Mouse (Mus musculus) intestine, embryonic 15.5 days (tissue): Measurements from ENCODE around the gene Rbfox2. TPM values are rescaled to one million over a fixed set of nuclear protein-coding genes. Genes with fewer than 3 reads are reported as not detected.
"Not testable (repeated sequence)": the region's sequence is repeated elsewhere in the genome, so short reads cannot be mapped to it uniquely, and the experiment has no call there.

Experiments
- ATAC-seq: fragments of 200-750 bp; cut with Nextera tagmentation; 2 replicates; pipeline ENCODE4 v1.8.0; 2017; ENCODE audit warnings: moderate TSS enrichment, moderate library complexity
- H3K27ac ChIP-seq: fragments of 300-500 bp; sonication (generic); 2 replicates; pipeline ENCODE4 v1.5.1; 2015; ENCODE audit warnings: mild to moderate bottlenecking, inconsistent platforms
- H3K27me3 ChIP-seq: fragments of 300-500 bp; sonication (generic); replicated peaks from 2 replicates; pipeline ENCODE4 v1.6.1; 2015; ENCODE audit warnings: inconsistent platforms
- H3K36me3 ChIP-seq: fragments of 300-500 bp; sonication (generic); 2 replicates; pipeline ENCODE4 v1.6.1; 2015; ENCODE audit warnings: inconsistent platforms
- H3K4me1 ChIP-seq: fragments of 300-500 bp; sonication (generic); replicated peaks from 2 replicates; pipeline ENCODE4 v1.6.1; 2015; ENCODE audit warnings: inconsistent platforms
- H3K4me2 ChIP-seq: fragments of 300-500 bp; sonication (generic); replicated peaks from 2 replicates; pipeline ENCODE4 v1.6.1; 2015; ENCODE audit warnings: mild to moderate bottlenecking, inconsistent platforms
- H3K4me3 ChIP-seq: fragments of 300-500 bp; sonication (generic); replicated peaks from 2 replicates; pipeline ENCODE4 v1.5.1; 2015; ENCODE audit warnings: inconsistent platforms
- H3K9ac ChIP-seq: fragments of 300-500 bp; sonication (generic); 2 replicates; pipeline ENCODE4 v1.6.1; 2015; ENCODE audit warnings: inconsistent platforms
- H3K9me3 ChIP-seq: fragments of 300-500 bp; sonication (generic); 2 replicates; pipeline ENCODE4 v1.6.1; 2016; ENCODE audit warnings: inconsistent platforms
- WGBS: fragments of 180-500 bp; shearing (Covaris S2); methylation state at CpG from one replicate; pipeline ENCODE4 v1.1.7; 2015; 5-methylcytosine and 5-hydroxymethylcytosine counted together
- polyA plus RNA-seq: library from polyadenylated mRNA; unstranded; fragments of >200 nt; fragmentation: Nextera tagmentation; extraction: Ambion mirVana; gene quantifications from 2 replicates; pipeline ENCODE4 v1.2.1, GENCODE M21; 2015

Gene Rbfox2
- polyA plus RNA-seq, 1 experiment from 2014 or later: 44.8 TPM

DNA sequence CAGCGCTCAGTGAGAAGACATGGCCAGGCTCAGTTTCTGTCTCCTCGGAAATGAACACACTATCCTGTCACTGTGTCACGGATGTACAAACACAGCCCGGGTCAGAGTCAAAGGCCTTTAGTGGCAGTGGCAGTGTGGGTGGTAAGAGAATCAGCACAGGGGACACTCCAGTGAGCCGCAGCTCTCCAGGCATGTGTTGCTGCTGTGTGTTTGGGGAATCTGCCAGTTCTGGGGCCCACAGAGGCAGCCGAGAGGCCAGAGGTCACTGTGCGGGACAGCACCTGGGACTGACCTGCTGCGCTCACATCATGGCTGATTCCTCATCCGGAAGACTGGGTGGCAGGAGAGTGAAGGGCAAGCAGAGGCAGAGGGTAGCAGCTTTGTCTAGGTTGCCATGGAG, 228.9 kb downstream of the Rbfox2 start:
- Histone ChIP-seq H3K4me3 (no peak overlapping the region), H3K4me2 (no peak overlapping the region), H3K27me3 (no peaks in the 10 kb centered on the region), H3K4me1 (no peaks in the 10 kb centered on the region), H3K36me3 (peaks cover 27% of the 10 kb centered on the region), H3K27ac (no peak overlapping the region), H3K9ac (no peak overlapping the region), H3K9me3 (no peaks in the 10 kb centered on the region)
- WGBS: 93% methylated on average over 9 of the region's 9 CpGs
- ATAC-seq: no peak

DNA sequence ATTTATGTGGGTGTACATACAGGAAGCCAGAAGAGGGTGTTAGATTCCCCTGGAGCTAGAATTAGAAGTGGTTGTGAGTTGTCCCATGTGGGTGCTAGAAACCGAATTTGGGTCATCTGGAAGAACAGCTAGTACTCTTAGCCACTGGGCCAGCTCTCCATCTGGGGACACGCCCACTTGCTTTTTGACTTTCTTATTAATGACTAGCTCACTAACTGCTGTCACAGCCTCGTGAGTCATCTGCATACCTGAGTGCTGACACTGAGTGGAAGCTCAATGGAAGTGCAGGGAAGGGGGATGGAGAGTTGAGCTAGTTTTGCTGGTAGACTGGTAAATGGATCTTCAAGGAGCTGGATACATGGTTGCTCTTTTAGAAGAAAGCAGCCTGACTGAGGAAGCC, 230.3 kb downstream of the Rbfox2 start:
- no peaks in the 10 kb centered on the region for H3K27me3 ChIP-seq
- peaks cover 8% of the 10 kb centered on the region; the same call in 1 of the 2 replicates for H3K4me1 ChIP-seq
- peaks cover 25% of the 10 kb centered on the region for H3K36me3 ChIP-seq
- 83% methylated on average over 3 of the region's 3 CpGs for WGBS
- ATAC-seq: no peak
- H3K9me3 ChIP-seq: no peaks in the 10 kb centered on the region
- no peak overlapping the region for H3K9ac ChIP-seq
- H3K27ac ChIP-seq: no peak overlapping the region
- H3K4me2 ChIP-seq: no peak overlapping the region
- no peak overlapping the region for H3K4me3 ChIP-seq

DNA sequence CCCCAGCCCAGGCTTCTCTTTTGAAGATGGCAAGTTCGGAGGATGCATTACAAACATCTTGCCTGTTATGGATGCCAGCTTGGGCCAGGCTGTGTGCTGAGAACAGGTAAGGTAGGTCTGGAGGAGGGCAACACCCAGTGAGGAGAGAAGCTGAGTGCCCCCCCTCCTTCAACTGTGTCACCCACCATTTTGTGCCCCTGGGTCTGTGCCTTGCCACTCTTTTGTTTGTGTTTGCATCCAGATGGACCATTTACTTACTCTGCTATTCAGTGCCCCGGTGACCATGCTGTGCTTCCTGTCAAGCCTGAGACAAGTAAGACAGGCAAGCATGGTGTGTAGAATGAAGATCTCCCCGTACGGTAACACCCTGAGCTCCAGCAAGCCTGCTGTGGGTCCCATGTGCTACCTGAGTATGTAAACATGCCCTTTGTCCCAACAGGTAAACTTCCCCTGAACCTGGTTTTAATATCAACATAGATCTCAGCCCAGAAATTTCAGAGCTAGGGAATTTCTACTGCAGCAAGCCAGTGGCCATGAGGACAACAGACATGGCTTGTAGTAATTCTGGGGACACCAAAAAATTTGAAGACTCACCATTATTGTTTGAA, 234.1 kb downstream of the Rbfox2 start:
- no peaks in the 10 kb centered on the region for H3K9me3 ChIP-seq
- H3K4me2 ChIP-seq: no peak overlapping the region
- ATAC-seq: peak; percentile 71; the same call in 1 of the 2 replicates
- 51% methylated on average over 4 of the region's 4 CpGs for WGBS
- no peak overlapping the region for H3K4me3 ChIP-seq
- no peak overlapping the region for H3K27ac ChIP-seq
- no peak overlapping the region for H3K9ac ChIP-seq
- H3K27me3 ChIP-seq: no peaks in the 10 kb centered on the region
- H3K4me1 ChIP-seq: peaks cover 12% of the 10 kb centered on the region; the same call in 1 of the 2 replicates
- H3K36me3 ChIP-seq: peaks cover 10% of the 10 kb centered on the region

DNA sequence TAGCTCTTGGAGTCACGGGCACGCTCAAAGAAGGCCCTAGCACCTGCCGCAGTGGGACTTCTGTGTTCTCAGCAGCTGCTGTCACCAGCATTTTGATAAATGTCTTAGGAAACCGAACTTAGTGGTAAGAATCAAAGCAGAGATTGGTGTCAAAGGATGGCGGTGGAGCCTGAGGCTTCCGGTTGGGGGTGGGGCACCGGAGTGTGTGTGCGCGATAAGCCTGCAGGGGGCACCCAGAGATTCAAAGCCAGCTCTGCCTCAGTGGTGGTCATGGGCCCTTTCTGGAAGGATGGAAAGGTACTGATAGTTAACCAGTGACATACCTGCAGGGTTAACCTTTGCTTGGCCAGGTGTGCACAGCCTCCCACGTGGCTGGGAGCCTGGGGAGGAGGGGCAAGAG, 235.3 kb downstream of the Rbfox2 start:
- no peak overlapping the region for H3K27ac ChIP-seq
- no peaks in the 10 kb centered on the region for H3K27me3 ChIP-seq
- H3K4me1 ChIP-seq: peaks cover 12% of the 10 kb centered on the region; the same call in 1 of the 2 replicates
- H3K9ac ChIP-seq: no peak overlapping the region
- 0 out of 2 replicates have a peak, but pooled peaks cover under 1% of the 10 kb centered on the region for H3K36me3 ChIP-seq
- peak overlapping the region; percentile 23 for H3K4me2 ChIP-seq
- 0 out of 2 replicates have a peak, but pooled peaks have one; percentile 55 for ATAC-seq
- no peaks in the 10 kb centered on the region for H3K9me3 ChIP-seq
- 21% methylated on average over 10 of the region's 10 CpGs for WGBS
- H3K4me3 ChIP-seq: no peak overlapping the region

DNA sequence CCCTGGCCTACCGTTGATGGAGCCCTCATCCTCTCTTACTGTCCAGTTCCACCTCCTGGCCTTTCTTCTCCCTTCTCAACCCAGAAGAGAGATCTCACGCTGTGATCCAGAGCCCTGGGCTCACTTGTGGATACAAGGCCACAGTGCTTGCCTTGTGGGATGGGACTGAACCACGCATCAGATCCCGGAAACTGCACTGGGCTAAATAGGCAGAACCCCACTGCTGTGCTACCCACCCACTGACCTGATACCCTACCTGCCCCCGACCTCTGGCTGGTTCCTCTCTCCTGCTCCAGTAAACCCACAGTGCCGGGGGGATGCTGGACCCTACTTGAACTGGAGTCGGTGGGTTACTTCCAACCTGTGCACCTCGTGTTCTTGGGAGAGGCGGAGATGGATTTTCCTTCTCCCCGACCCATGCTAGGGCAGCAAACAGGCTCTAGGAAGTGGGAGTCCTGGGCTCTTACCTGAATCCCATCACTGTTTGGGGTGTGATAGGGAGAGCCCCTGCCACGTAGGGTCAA, 236.0 kb downstream of the Rbfox2 start:
- 87% methylated on average over 11 of the region's 11 CpGs for WGBS
- H3K27ac ChIP-seq: no peak overlapping the region
- H3K4me3 ChIP-seq: no peak overlapping the region
- H3K27me3 ChIP-seq: no peaks in the 10 kb centered on the region
- peaks cover 12% of the 10 kb centered on the region; the same call in 1 of the 2 replicates for H3K4me1 ChIP-seq
- no peaks in the 10 kb centered on the region for H3K36me3 ChIP-seq
- no peak overlapping the region for H3K9ac ChIP-seq
- H3K4me2 ChIP-seq: no peak overlapping the region
- no peaks in the 10 kb centered on the region for H3K9me3 ChIP-seq
- no peak for ATAC-seq

DNA sequence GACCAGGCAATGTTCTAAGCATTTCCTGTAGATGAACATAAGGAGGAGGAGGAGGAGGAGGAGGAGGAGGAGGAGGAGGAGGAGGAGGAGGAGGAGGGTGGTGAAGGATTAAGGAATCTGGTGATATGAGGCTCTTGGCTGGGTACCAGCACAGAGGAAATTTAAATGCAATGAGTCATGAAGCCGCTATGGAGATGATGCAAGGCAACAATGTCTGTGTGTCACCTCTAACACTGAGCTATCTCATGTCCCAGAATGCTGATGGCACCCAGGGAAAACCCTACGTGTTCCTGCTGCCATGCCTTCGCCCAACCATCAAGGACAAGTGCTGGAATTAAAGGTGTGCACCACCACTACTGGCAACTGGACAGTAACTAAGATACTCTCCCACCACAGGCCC, 237.8 kb downstream of the Rbfox2 start:
- Histone ChIP-seq H3K9me3 (no peaks in the 10 kb centered on the region), H3K4me1 (peaks cover 12% of the 10 kb centered on the region; the same call in 1 of the 2 replicates), H3K36me3 (no peaks in the 10 kb centered on the region), H3K27ac (no peak overlapping the region), H3K4me2 (no peak overlapping the region), H3K9ac (no peak overlapping the region), H3K4me3 (no peak overlapping the region), H3K27me3 (no peaks in the 10 kb centered on the region)
- ATAC-seq: no peak
- 84% methylated on average over 3 of the region's 3 CpGs for WGBS

DNA sequence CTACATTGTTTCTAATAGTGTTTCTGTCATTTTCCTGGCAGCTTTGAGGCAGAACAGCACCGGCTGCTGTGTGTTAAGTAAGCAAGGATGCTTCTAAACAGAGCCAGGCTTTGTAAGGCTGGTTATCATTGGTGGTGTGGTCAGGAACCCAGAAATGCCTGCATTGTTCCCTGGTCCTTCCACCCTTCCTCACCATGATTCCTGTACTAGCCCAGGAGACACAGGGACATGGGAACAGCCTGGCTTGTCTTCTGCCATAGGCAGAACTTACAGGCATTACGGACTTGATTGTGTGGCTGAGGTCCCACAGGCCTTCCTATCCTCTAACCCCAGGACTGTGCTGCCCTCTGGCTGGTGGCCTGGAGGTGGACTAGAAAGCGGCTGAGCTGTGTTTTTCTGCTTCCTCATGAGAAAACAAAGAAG, 238.4 kb downstream of the Rbfox2 start:
- Histone ChIP-seq H3K9me3 (no peaks in the 10 kb centered on the region), H3K36me3 (no peaks in the 10 kb centered on the region), H3K4me3 (no peak overlapping the region), H3K9ac (no peak overlapping the region), H3K4me1 (peaks cover 12% of the 10 kb centered on the region; the same call in 1 of the 2 replicates), H3K27me3 (no peaks in the 10 kb centered on the region), H3K4me2 (no peak overlapping the region), H3K27ac (no peak overlapping the region)
- 46% methylated on average over 3 of the region's 3 CpGs for WGBS
- ATAC-seq: no peak

DNA sequence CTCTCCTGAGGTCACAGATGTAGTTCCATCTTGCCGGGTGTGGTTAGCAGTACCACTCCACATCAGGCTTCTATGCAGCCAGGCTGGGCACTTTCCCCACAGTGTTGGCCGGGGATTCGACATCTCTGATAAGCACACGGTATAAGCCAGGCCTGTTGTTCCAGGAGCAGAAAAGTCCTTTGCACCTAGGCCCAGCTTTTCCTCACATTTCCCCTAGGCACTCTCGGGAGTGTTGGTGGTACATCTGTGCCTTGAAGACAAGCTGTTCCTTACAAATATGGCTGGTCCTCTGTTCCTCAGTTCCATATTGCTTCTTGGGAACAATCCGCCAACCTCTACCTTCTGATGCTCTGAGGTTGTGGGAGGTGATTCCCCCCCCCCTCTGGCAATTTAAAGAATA, 240.6 kb downstream of the Rbfox2 start:
- no peaks in the 10 kb centered on the region for H3K27me3 ChIP-seq
- H3K9me3 ChIP-seq: no peaks in the 10 kb centered on the region
- peaks cover 1% of the 10 kb centered on the region; the same call in 1 of the 2 replicates for H3K4me1 ChIP-seq
- no peak overlapping the region for H3K4me3 ChIP-seq
- WGBS: 68% methylated on average over 6 of the region's 6 CpGs
- H3K36me3 ChIP-seq: no peaks in the 10 kb centered on the region
- no peak overlapping the region for H3K9ac ChIP-seq
- no peak for ATAC-seq
- H3K4me2 ChIP-seq: no peak overlapping the region
- H3K27ac ChIP-seq: no peak overlapping the region

DNA sequence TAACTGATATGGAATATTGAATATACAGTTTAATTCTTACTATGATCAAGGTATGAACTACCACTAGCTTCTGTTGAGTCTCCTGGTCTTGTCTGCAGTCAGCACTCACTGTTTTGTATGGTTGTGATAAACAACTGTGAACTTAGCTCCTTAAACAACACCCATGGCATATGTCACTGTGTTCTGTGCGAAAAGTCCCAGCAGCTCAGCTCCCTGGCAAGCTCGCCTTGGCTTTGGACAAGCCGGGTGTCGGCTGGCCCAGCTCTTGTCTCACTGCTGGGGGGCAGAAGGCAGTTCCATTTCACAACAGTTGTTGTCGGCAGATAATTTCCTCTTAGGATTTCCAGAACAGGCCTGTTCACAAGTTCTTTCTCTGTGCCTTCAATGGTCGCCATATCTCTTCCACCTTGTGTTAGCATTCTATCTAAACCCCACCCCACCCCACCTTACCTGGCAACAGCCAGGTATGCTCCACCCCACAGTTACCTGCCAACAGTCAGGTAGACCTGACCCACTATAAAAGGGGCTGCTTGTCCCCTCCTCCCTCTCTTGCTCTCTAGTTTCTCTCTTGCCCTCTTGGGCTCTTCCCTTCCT, 241.4 kb downstream of the Rbfox2 start:
- Histone ChIP-seq H3K27ac (no peak overlapping the region), H3K4me2 (no peak overlapping the region), H3K27me3 (no peaks in the 10 kb centered on the region), H3K4me1 (no peaks in the 10 kb centered on the region), H3K36me3 (no peaks in the 10 kb centered on the region), H3K4me3 (no peak overlapping the region), H3K9me3 (no peaks in the 10 kb centered on the region), H3K9ac (no peak overlapping the region)
- peak; percentile 69 for ATAC-seq
- 84% methylated on average over 6 of the region's 6 CpGs for WGBS

DNA sequence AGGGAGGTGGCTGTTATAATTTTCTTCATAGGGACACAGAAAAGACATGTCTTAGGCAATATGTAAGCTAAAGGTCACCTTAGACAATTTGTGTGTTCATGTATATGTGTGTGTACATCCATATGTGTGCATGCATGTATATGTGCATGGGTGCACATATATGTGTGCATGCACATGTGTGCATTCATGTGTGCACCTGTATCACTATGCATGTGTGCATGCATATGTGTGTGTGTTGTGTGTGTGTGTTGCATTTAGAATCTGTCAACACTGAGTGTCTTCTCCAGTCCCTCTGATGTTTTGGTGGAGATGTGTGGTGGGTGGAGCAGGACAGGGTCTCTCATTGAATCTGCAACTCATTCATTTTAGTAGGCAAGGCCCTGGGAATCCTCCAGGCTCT, 244.1 kb downstream of the Rbfox2 start:
- no peak for ATAC-seq
- H3K4me3 ChIP-seq: no peak overlapping the region
- no peaks in the 10 kb centered on the region for H3K9me3 ChIP-seq
- no peak overlapping the region for H3K4me2 ChIP-seq
- H3K36me3 ChIP-seq: no peaks in the 10 kb centered on the region
- H3K27ac ChIP-seq: no peak overlapping the region
- H3K27me3 ChIP-seq: no peaks in the 10 kb centered on the region
- no peak overlapping the region for H3K9ac ChIP-seq
- no peaks in the 10 kb centered on the region for H3K4me1 ChIP-seq

DNA sequence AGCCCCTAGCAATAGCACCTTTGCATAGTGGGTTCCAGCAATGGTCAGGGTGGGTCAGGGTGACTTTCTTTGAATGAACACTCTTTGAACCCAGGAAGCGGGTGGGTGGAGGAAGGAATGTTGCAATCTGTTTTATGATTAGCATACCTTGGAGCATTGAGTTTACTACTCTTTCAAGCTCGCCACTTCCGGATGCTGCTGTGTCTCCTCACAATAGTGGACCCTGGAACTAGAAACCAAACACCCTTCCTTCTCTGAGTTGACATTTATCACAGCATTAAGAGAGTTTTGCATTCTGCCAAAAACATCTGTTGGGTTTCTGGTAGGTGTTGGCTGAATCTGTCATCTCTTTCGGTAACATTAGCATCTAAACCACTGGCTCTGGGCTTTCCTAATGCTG, 247.4 kb downstream of the Rbfox2 start:
- H3K27me3 ChIP-seq, H3K36me3 ChIP-seq, H3K9me3 ChIP-seq, H3K4me3 ChIP-seq, H3K27ac ChIP-seq, ATAC-seq, H3K4me2 ChIP-seq, H3K9ac ChIP-seq: not testable (repeated sequence)
- 76% methylated on average over 4 of the region's 4 CpGs for WGBS
- H3K4me1 ChIP-seq: peaks cover 15% of the 10 kb centered on the region

DNA sequence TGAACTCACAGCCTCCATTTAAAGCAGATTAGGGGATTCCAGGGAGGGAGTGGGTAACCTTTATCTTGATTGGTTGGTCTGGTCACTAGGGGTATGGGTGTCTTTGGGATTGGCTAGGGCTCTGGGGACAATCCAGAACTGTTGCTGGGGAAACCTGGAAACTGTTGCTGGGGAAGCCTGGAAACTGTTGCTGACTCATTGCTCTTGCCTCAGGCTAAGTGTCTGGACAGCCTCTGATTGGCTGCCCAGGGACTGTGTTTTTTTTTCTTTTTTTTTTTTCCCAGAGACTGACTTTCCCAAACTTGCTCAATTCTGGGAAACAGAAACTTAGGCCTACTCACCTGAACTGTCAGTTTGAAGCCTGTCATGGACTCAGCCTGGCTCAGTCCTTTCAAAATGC, 248.2 kb downstream of the Rbfox2 start:
- no peak for ATAC-seq
- Histone ChIP-seq H3K36me3 (no peaks in the 10 kb centered on the region), H3K4me1 (peaks cover 17% of the 10 kb centered on the region), H3K4me3 (no peak overlapping the region), H3K9me3 (no peaks in the 10 kb centered on the region), H3K27ac (no peak overlapping the region), H3K4me2 (no peak overlapping the region), H3K9ac (no peak overlapping the region), H3K27me3 (no peaks in the 10 kb centered on the region)

DNA sequence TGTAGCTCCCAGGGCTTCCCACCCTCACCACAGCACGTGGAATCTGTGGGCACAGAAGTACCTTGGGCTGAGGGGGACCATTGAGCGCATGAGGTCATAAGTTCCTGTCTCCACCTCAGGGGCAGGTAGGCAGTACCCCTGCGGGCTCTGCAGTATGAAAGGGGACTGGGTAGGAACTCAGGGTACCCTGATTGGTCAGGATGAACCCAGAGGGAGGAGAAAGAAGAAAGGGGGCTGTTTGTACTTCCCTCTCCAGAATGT, 250.1 kb downstream of the Rbfox2 start:
- no peak overlapping the region for H3K4me3 ChIP-seq
- H3K9me3 ChIP-seq: no peaks in the 10 kb centered on the region
- 0 out of 2 replicates have a peak, but pooled peaks have one; percentile 13 for ATAC-seq
- no peaks in the 10 kb centered on the region for H3K36me3 ChIP-seq
- H3K27me3 ChIP-seq: no peaks in the 10 kb centered on the region
- no peak overlapping the region for H3K9ac ChIP-seq
- WGBS: 48% methylated on average over 3 of the region's 3 CpGs
- no peak overlapping the region for H3K4me2 ChIP-seq
- H3K27ac ChIP-seq: peak overlapping the region; percentile 18; the same call in 1 of the 2 replicates
- H3K4me1 ChIP-seq: peaks cover 22% of the 10 kb centered on the region
